Mouse (Mus musculus) MEL-GATA-1-ER (cell line): ENCODE results near the gene Slc8b1.

Source experiments
- DNase-seq: peaks from one replicate; pipeline ENCODE4 v3.0.0-alpha.2; 2012; ENCODE audit warnings: low read depth; ENCODE audit errors: extremely low read depth

Slc8b1 gene

GRCm38 (mm10) chr5:120567253-120567701 is 56.3 kb downstream of the Slc8b1 start:
- no peak for DNase-seq

DNA sequence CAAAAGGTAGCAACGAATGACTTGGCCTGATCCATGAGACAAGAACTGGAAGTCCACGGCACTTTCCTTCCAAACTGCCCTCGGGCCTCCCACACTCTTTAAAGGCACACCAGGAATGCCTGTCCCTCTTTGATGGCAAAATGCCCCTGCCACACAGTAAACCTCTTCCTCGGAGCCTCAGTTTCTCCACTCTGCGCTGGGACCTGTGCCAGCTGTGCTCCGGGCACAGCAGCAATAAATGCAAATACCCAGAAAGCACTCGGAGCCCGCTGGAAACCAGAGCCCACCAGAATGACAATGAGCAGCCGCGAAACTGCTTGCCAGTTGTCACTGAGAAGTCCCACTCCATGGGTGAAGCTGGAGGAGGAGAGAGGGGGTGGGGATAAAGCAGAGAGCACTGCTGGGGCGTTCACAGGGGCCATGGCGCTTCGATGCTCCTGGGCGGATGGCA is 56.8 kb downstream of the Slc8b1 start:
- no peak for DNase-seq

DNA sequence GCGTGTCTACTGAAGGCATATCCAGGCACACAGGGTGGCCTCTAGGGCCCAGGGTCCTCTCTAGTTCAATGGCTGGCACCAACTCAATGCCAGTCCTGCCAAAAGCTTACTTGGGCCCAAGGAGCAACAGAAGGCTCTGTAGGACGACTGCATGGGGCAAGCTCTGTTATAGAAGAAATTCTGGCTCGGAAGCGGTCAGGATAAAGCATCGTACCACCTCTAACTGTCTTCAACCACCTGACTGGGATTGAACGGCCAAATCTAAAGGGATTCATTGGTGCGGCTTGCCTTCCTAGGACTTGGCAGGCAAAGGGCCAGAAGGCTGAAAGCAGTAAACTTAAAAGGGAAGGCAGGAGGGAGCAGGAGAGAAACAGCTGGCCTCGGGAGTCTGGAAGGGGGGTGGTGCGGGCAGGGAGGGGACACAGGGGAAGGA is 57.4 kb downstream of the Slc8b1 start:
- no peak for DNase-seq

DNA sequence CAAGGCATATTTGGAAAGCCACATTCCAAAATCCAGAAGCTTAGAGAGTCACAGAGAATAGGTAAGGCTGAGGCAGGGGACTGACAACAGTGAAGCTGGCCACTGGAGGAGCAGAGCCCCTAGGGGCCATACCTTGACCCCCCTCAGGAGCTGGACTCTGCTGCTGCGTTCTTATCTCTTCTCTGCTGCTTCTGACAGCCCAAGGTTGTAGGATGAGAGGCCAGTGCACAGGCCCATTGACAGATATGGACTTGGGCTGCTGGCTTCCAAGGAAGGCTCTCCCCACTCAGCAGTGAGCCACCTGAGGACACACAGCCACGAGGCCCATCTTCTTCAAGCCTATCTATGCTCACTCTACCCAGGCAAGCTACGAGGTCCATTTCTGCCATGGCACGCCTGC is 58.0 kb downstream of the Slc8b1 start:
- no peak for DNase-seq

- DNase-seq: no peak
Observed at GRCm38 (mm10) chr5:120569791-120570190, 58.8 kb downstream of the Slc8b1 start.

- DNase-seq: no peak
Observed at GRCm38 (mm10) chr5:120570289-120570897, 59.4 kb downstream of the Slc8b1 start.

DNA sequence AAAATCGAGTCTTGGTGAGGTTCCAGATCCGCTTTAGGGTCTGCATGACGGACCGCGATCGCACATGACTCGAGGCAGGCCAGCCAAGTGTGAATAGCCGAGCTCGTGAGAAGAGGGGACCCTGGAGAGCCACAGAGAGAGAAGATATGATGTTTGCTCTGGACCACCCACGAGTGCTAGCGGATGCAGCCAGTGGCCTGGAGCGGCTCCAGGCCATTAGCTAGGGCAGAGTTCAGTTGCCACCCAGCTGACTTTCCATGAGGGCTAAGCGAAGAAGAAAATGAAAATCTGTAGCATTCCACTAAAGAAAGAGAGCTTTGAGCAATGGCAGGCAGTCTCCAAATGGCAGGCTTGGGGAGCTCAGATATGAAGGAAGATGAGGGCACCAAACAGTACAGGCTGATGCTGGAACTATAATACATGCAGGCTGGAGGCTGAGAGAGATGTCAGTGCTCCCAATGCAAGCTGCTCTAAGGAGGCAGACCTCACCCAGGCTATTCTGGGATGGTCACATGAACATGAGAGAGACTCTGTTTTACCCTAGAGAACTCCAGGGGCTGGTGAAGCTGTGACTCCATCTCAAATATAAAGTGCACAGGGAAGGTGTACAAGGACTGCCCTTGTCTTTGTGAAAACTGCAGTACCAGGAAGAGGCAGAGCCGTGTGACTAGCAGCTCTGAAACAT is 60.2 kb downstream of the Slc8b1 start:
- no peak for DNase-seq

DNA sequence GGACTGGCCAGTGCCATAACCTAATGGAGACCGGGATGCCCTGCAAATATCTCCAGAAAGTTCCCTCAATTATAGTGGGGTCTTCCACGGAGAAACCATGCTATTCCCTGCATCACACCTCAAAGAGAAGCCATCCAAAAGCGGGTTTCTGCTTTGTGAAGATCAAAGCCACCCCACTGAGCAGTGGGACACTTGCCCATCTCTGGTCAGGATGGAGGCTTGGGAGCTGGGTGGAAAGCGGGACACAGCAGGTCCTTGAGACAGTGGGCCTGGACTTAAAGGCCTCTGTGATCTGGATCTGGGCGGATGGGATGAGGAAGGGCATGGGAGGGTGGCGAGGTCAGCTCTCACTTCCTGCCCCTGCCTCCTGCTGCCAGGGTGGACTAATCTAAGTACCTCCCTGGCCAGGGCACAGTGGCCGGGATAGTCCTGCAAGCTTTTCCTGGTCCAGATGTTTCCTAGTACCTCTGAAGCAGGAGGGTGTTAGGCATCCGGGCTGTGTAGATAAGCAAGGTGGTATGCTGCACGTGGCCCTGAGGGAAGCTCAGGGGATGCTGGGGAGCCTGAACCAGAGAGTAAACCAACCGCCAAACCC is 63.6 kb downstream of the Slc8b1 start:
- DNase-seq: no peak

GRCm38 (mm10) chr5:120576781-120577301 is 65.9 kb downstream of the Slc8b1 start:
- DNase-seq: no peak

- peak; percentile 77 for DNase-seq
Observed at GRCm38 (mm10) chr5:120577935-120578441, 67.0 kb downstream of the Slc8b1 start.

GRCm38 (mm10) chr5:120578504-120579081 is 67.6 kb downstream of the Slc8b1 start:
- no peak for DNase-seq

DNA sequence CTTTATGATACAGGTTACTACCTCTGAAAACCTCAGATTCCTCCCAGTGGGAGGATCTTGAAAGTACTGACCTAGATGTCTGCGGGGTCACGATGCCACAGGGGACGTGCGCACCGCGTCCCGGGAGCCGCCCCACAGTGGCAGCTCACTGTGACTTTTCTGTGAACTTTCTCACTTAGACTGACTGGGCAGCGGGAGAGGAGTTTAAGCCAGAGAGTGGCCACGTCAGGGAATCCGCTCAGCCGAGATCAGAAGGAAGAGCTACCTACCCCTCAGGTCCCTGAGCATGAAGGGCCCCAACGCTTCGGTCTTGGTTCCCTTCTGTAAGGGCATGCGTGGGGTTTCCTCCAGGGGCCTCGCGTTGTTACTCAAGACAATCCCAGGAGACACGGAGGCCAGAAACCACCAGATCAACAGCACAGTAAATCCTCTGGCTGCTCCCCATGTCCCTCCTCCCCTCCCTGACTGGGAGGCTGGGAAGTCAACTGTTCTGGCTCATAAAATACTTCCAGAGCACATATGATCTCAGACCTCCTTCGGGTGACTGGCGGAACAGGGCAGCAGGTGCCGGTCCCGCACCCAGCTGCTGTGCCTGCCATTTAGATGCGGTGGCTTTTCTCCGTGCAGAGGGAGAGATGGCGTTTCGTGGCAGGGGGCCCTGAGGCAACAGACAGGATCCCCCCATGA is 68.4 kb downstream of the Slc8b1 start:
- DNase-seq: no peak

- no peak for DNase-seq
Observed at GRCm38 (mm10) chr5:120579898-120580626, 69.1 kb downstream of the Slc8b1 start.

- DNase-seq: no peak
Observed at GRCm38 (mm10) chr5:120582002-120582401, 71.0 kb downstream of the Slc8b1 start.

DNA sequence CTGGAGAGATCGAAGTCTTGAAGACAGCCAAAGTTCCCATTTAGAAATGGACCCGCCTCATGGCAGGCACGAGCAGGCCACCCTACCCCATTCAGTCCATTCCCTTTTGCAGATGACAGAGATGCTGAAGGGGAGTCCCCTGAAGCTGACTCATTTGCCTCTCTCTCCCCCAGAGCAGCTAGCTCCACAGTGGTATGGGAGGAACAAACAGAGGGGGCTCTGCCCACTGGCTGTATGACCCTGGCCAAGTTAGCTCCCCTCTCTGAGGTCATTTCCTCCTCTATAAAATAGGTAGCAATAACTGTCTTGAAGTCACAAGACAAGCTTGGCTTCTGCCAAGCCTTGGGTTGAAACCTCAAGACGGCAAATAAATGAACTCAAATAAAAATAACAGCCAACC is 72.5 kb downstream of the Slc8b1 start:
- no peak for DNase-seq
